Mouse (Mus musculus): Measurements from ENCODE around the gene Pafah1b2.

The Pafah1b2 gene

GRCm38 (mm10) chr9:46026058-46026849 is 13.8 kb upstream of the Pafah1b2 start:
- peak in 1 of 2 experiments; percentile 17 for DNase-seq (ENCODE audit: low spot score in 2 of 2)

GRCm38 (mm10) chr9:46023591-46023990 is 11.1 kb upstream of the Pafah1b2 start:
- no peak for DNase-seq (ENCODE audit: low spot score in 2 of 2)

GRCm38 (mm10) chr9:46019975-46020374 is 7.5 kb upstream of the Pafah1b2 start:
- no peak for DNase-seq (ENCODE audit: low spot score in 2 of 2)

- no peak for DNase-seq (ENCODE audit: low spot score in 2 of 2)
Observed at GRCm38 (mm10) chr9:46018316-46018715, 5.8 kb upstream of the Pafah1b2 start.

- no peak for DNase-seq (ENCODE audit: low spot score in 2 of 2)
Observed at GRCm38 (mm10) chr9:46016417-46016816, 3.9 kb upstream of the Pafah1b2 start.

- no peak for DNase-seq (ENCODE audit: low spot score in 2 of 2)
Observed at GRCm38 (mm10) chr9:46015831-46016230, 3.3 kb upstream of the Pafah1b2 start.

GRCm38 (mm10) chr9:46015081-46015551 is 2.6 kb upstream of the Pafah1b2 start:
- DNase-seq (ENCODE audit: low spot score in 2 of 2): no peak

GRCm38 (mm10) chr9:46014251-46014681 is 1.8 kb upstream of the Pafah1b2 start:
- DNase-seq (ENCODE audit: low spot score in 2 of 2): peak in 1 of 2 experiments; percentile 38

GRCm38 (mm10) chr9:46013616-46014015 is 1.1 kb upstream of the Pafah1b2 start:
- no peak for DNase-seq (ENCODE audit: low spot score in 2 of 2)

GRCm38 (mm10) chr9:46013009-46013586 is 608 bp upstream of the Pafah1b2 start:
- DNase-seq (ENCODE audit: low spot score in 2 of 2): no peak

GRCm38 (mm10) chr9:46011094-46011970 is 1.2 kb downstream of the Pafah1b2 start:
- no peak for DNase-seq (ENCODE audit: low spot score in 2 of 2)

GRCm38 (mm10) chr9:46009669-46009983 is 2.9 kb downstream of the Pafah1b2 start:
- no peak for DNase-seq (ENCODE audit: low spot score in 2 of 2)

GRCm38 (mm10) chr9:46008931-46009668 is 3.4 kb downstream of the Pafah1b2 start:
- no peak for DNase-seq (ENCODE audit: low spot score in 2 of 2)

GRCm38 (mm10) chr9:46006224-46006623 is 6.3 kb downstream of the Pafah1b2 start:
- DNase-seq (ENCODE audit: low spot score in 2 of 2): no peak

GRCm38 (mm10) chr9:46004529-46004928 is 8.0 kb downstream of the Pafah1b2 start:
- DNase-seq (ENCODE audit: low spot score in 2 of 2): no peak

GRCm38 (mm10) chr9:46003729-46004128 is 8.8 kb downstream of the Pafah1b2 start:
- no peak for DNase-seq (ENCODE audit: low spot score in 2 of 2)

GRCm38 (mm10) chr9:45999009-45999408 is 13.5 kb downstream of the Pafah1b2 start:
- no peak for DNase-seq (ENCODE audit: low spot score in 2 of 2)

- DNase-seq (ENCODE audit: low spot score in 2 of 2): peak in 1 of 2 experiments; percentile 18
Observed at GRCm38 (mm10) chr9:45985229-45985567, 27.3 kb downstream of the Pafah1b2 start.

GRCm38 (mm10) chr9:45984409-45985228 is 27.9 kb downstream of the Pafah1b2 start:
- DNase-seq (ENCODE audit: low spot score in 2 of 2): peak; percentile 82 to 86

- no peak for DNase-seq (ENCODE audit: low spot score in 2 of 2)
Observed at GRCm38 (mm10) chr9:45983676-45984408, 28.6 kb downstream of the Pafah1b2 start.

Data from right cerebral cortex, postnatal 36 days (tissue).